Comparison of ENCODE assay signal across 18 mouse cellular contexts in the genomic region with DNA sequence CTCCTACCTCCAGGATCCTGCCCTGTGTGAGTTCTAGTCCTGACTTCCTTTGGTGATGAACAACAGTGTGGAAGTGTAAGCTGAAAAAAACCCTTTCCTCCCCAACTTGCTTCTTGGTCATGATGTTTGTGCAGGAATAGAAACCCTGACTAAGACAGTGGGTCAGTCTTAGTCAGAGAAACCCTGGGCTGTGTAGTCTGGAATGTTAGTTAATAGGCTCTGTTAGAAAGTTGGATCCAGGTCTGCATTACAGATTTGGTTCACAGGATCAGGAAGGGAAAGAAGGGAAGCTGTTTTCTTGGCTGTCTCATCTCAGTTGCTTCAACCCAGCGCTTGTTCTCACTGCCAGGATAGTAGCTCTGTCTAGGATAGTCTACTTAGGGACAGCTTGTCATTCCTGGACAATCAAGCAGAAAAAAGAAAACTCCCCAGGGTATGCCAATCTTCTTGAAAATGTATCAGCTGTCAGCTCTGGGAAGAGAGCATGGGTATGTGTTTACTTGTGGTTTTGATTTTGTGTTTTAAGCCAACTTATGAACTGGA. TPM values are rescaled to one million over a fixed set of nuclear protein-coding genes. Genes with fewer than 3 reads are reported as not detected.
A peak's percentile ranks its signal among the peaks of the same experiment; 100 is the strongest.
DNase-seq lines count a peak whose midpoint lies in the region; ATAC-seq and TF ChIP-seq lines count a peak whose summit lies in the region.
"Had no signal": no experiment of that assay in that cellular context is flagged by ENCODE, and none has a peak within 500 bp of the region (broad histone marks: within the 10 kb centered on the region; RNA-seq: fewer than 3 reads in every experiment).

No protein-coding gene starts in this region.

- peak; percentile 89 for ATAC-seq in Patski
- no peak for ATAC-seq in embryonic facial prominence, embryonic 15.5 days (ENCODE audit: insufficient number of reproducible peaks, low FRiP score, low TSS enrichment, low read depth)
- ATAC-seq: forebrain, embryonic 16.5 days; intestine, embryonic 15.5 days had no signal

- POLR2A ChIA-PET in Patski (lab: Charles Lee), result interaction anchor here (1.6 kb wide), 1 partner anchor 30 kb away, joined by 3 read pairs; no protein-coding TSS in a partner anchor

- no peaks in the 10 kb centered on the region for H3K9me3 ChIP-seq in embryonic facial prominence, embryonic 15.5 days (replicated peaks)
- H3K9me3 ChIP-seq: intestine, embryonic 15.5 days had no signal

- 43% methylated on average over 1 of the region's 1 CpGs for WGBS in heart, adult 2 months
- 37% methylated on average over 1 of the region's 1 CpGs for WGBS in embryonic facial prominence, embryonic 15.5 days

- no peak overlapping the region for H3K4me3 ChIP-seq in heart, adult 2 months
- no peak overlapping the region for H3K4me3 ChIP-seq in embryonic facial prominence, embryonic 15.5 days (replicated peaks)
- H3K4me3 ChIP-seq: forebrain, embryonic 12.5 days; intestine, embryonic 15.5 days had no signal

- TF ChIP-seq POLR2A in heart, adult 2 months (IDR thresholded peaks at IDR 0.05; ENCODE audit: insufficient read depth, low read depth, low read length), result no peak

- peak; percentile 85 for DNase-seq in heart, adult 11 months
- DNase-seq in heart, adult 2 months, result no peak
- DNase-seq in Patski (ENCODE audit: low read depth, low spot score), result no peak
- no peak for DNase-seq in cerebellum, postnatal 36 days
- no peak for DNase-seq in left cerebral cortex, postnatal 4 days
- no peak for DNase-seq in urinary bladder, postnatal 25 days (ENCODE audit: low spot score)
- DNase-seq: adrenal gland, postnatal 14 days; cerebellum, adult 11-12 months; cerebellum, adult 9-11 months; gastrocnemius, postnatal 14 days; heart, postnatal 14 days; kidney, adult 18-20 months had no signal

- TF ChIP-seq EP300 in heart, adult 2 months (IDR thresholded peaks at IDR 0.05; ENCODE audit: insufficient read depth, low read depth, low read length), result no peak

- no peak overlapping the region for H3K27ac ChIP-seq in heart, adult 2 months
- H3K27ac ChIP-seq in embryonic facial prominence, embryonic 15.5 days (replicated peaks), result peak overlapping the region; percentile 51; the same call in 1 of the 2 replicates
- H3K27ac ChIP-seq: forebrain, embryonic 12.5 days; hindbrain, embryonic 14.5 days; intestine, embryonic 15.5 days had no signal

- H3K79me2 ChIP-seq in heart, adult 2 months (replicated peaks; ENCODE audit: control insufficient read depth, insufficient read depth, low read length), result no peaks in the 10 kb centered on the region

- no peaks in the 10 kb centered on the region for H3K4me1 ChIP-seq in heart, adult 2 months (ENCODE audit: control insufficient read depth, insufficient read depth, low read length)
- peaks cover 21% of the 10 kb centered on the region for H3K4me1 ChIP-seq in embryonic facial prominence, embryonic 15.5 days
- H3K4me1 ChIP-seq: forebrain, embryonic 12.5 days; intestine, embryonic 15.5 days had no signal

- H3K9ac ChIP-seq in heart, adult 2 months (ENCODE audit: low read depth, low read length), result no peak overlapping the region
- no peak overlapping the region for H3K9ac ChIP-seq in embryonic facial prominence, embryonic 15.5 days
- H3K9ac ChIP-seq: forebrain, embryonic 12.5 days; hindbrain, embryonic 14.5 days; intestine, embryonic 15.5 days had no signal

- no peak for TF ChIP-seq CTCF in heart, adult 2 months (IDR thresholded peaks at IDR 0.05)
- TF ChIP-seq CTCF in Patski (IDR thresholded peaks at IDR 0.05), result no peak

- intact Hi-C loops in heart, adult 2 months (cut with DNase I), result no loop called here
- intact Hi-C loops in left cerebral cortex, postnatal 4 days (cut with DNase I), result no loop called here

- in situ Hi-C loops in Patski (cut with MboI; ENCODE audit: low pct_unique_long_range_greater_than_20kb), result loop anchor here (5.0 to 25.0 kb wide), 3 partner anchors 37 to 1988 kb away; no protein-coding TSS in a partner anchor

- no peak overlapping the region for H3K4me2 ChIP-seq in embryonic facial prominence, embryonic 15.5 days (replicated peaks)
- H3K4me2 ChIP-seq: forebrain, embryonic 12.5 days; hindbrain, embryonic 14.5 days; intestine, embryonic 15.5 days had no signal

- CTCF ChIA-PET in Patski (lab: Charles Lee), result interaction anchor here (1.1 to 2.4 kb wide), 7 partner anchors 11 to 35 kb away, joined by 3 to 17 read pairs (median 7); a partner anchor contains a TSS

- H3K36me3 ChIP-seq in heart, adult 2 months (ENCODE audit: control insufficient read depth, insufficient read depth, low read length), result no peaks in the 10 kb centered on the region
- no peaks in the 10 kb centered on the region for H3K36me3 ChIP-seq in embryonic facial prominence, embryonic 15.5 days
- H3K36me3 ChIP-seq: forebrain, embryonic 12.5 days; intestine, embryonic 15.5 days had no signal

- 0 out of 2 replicates have a peak, but pooled peaks cover 1% of the 10 kb centered on the region for H3K27me3 ChIP-seq in heart, adult 2 months (ENCODE audit: control insufficient read depth, insufficient read depth, low read length)
- no peaks in the 10 kb centered on the region for H3K27me3 ChIP-seq in Patski
- H3K27me3 ChIP-seq in embryonic facial prominence, embryonic 15.5 days, result no peaks in the 10 kb centered on the region
- H3K27me3 ChIP-seq: CH12.LX; forebrain, embryonic 12.5 days; intestine, embryonic 15.5 days had no signal

RNA-seq across cellular contexts. Expression of a gene that starts 18.2 kb away (rescaled TPM):
- total RNA-seq in heart, adult 2 months (2021), result 10 to 100 TPM; 39.8 to 40.1 TPM
- 13.9 and 26.2 TPM in 2 replicates for polyA plus RNA-seq in heart, adult 2 months (2012; rRNA removed)
- polyA plus RNA-seq in Patski (2021), result 160 TPM
- polyA plus RNA-seq in embryonic facial prominence, embryonic 15.5 days (2015; fragmentation: Nextera tagmentation; extraction: Ambion mirVana), result 198 and 203 TPM in 2 replicates
- total RNA-seq in left cerebral cortex, postnatal 4 days (2021), result 10 to 100 TPM; 70.0 to 76.8 TPM
